23 mouse cellular contexts compared by ENCODE assay signal in the genomic region with DNA sequence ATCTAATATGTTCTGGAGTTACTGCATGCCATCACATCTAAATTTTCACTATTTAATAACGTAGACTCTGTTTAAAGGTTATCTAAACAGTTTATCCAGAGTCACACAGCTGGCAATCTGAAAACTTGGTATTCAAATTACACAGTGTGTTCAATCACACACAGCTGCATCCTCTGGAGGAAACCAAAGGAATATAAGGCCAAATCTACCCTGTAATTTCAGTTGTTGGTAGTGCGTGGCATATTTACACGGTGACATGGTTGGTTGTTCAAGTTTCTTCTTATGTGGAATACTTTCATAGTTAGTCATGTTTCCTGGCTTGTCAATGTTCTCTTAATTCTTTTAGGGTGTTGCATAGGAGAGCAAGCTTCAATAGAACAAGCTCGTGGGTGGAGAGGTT.
DNase-seq lines count a peak whose midpoint lies in the region; ATAC-seq lines count a peak whose summit lies in the region.
"Had no signal": no experiment of that assay in that cellular context is flagged by ENCODE, and none has a peak within 500 bp of the region (broad histone marks: within the 10 kb centered on the region; RNA-seq: fewer than 3 reads in every experiment).

No protein-coding gene starts in this region.

- H3K9ac ChIP-seq in embryonic facial prominence, embryonic 11.5 days (replicated peaks; ENCODE audit: low read length), result no peak overlapping the region
- no peak overlapping the region for H3K9ac ChIP-seq in midbrain, embryonic 16.5 days (ENCODE audit: low read depth, low read length)
- H3K9ac ChIP-seq in embryonic facial prominence, embryonic 14.5 days (ENCODE audit: low read depth, low read length), result no peak overlapping the region
- H3K9ac ChIP-seq: hindbrain, embryonic 15.5 days; intestine, embryonic 15.5 days; limb, embryonic 13.5 days; liver, embryonic 12.5 days; midbrain, embryonic 13.5 days; neural tube, embryonic 12.5 days had no signal

- no peaks in the 10 kb centered on the region for H3K36me3 ChIP-seq in embryonic facial prominence, embryonic 11.5 days (replicated peaks; ENCODE audit: control insufficient read depth, insufficient read depth, low read depth, low read length)
- no peaks in the 10 kb centered on the region for H3K36me3 ChIP-seq in embryonic facial prominence, embryonic 10.5 days (replicated peaks)
- H3K36me3 ChIP-seq in midbrain, embryonic 10.5 days, result no peaks in the 10 kb centered on the region
- H3K36me3 ChIP-seq in midbrain, embryonic 16.5 days (ENCODE audit: control insufficient read depth, insufficient read depth, low read length), result no peaks in the 10 kb centered on the region
- H3K36me3 ChIP-seq in embryonic facial prominence, embryonic 14.5 days (ENCODE audit: control insufficient read depth, insufficient read depth, low read length), result no peaks in the 10 kb centered on the region
- H3K36me3 ChIP-seq: G1E; hindbrain, embryonic 15.5 days; intestine, embryonic 15.5 days; limb, embryonic 13.5 days; liver, embryonic 12.5 days; midbrain, embryonic 13.5 days; neural tube, embryonic 12.5 days had no signal

- no peak overlapping the region for H3K4me2 ChIP-seq in embryonic facial prominence, embryonic 11.5 days (ENCODE audit: low read depth, low read length)
- H3K4me2 ChIP-seq in midbrain, embryonic 16.5 days (ENCODE audit: low read length), result no peak overlapping the region
- H3K4me2 ChIP-seq in embryonic facial prominence, embryonic 14.5 days (ENCODE audit: low read depth, low read length), result no peak overlapping the region
- H3K4me2 ChIP-seq: heart, embryonic 11.5 days; intestine, embryonic 15.5 days; limb, embryonic 13.5 days; liver, embryonic 12.5 days had no signal

- WGBS in embryonic facial prominence, embryonic 11.5 days, result 46% methylated on average over 4 of the region's 4 CpGs
- whole genome bisulfite sequencing in embryonic facial prominence, embryonic 10.5 days, result 62% methylated on average over 4 of the region's 4 CpGs
- 68% methylated on average over 4 of the region's 4 CpGs for WGBS in midbrain, embryonic 10.5 days
- WGBS in midbrain, embryonic 16.5 days, result 63% methylated on average over 4 of the region's 4 CpGs
- 32% methylated on average over 4 of the region's 4 CpGs for WGBS in embryonic facial prominence, embryonic 14.5 days

- no peak overlapping the region for H3K27ac ChIP-seq in embryonic facial prominence, embryonic 11.5 days (replicated peaks; ENCODE audit: low read depth, low read length)
- H3K27ac ChIP-seq in embryonic facial prominence, embryonic 10.5 days (replicated peaks), result no peak overlapping the region
- peak overlapping the region; percentile 52; the same call in 1 of the 2 replicates for H3K27ac ChIP-seq in midbrain, embryonic 10.5 days (replicated peaks)
- H3K27ac ChIP-seq in midbrain, embryonic 16.5 days (ENCODE audit: low read length), result no peak overlapping the region
- H3K27ac ChIP-seq in embryonic facial prominence, embryonic 14.5 days (replicated peaks; ENCODE audit: low read depth, low read length), result no peak overlapping the region
- H3K27ac ChIP-seq: intestine, embryonic 15.5 days; limb, embryonic 13.5 days; liver, embryonic 12.5 days; neural tube, embryonic 12.5 days had no signal

- ATAC-seq in embryonic facial prominence, embryonic 11.5 days (replicated peaks; ENCODE audit: insufficient number of reproducible peaks, low FRiP score, low TSS enrichment, low read depth), result no peak
- ATAC-seq in midbrain, embryonic 16.5 days, result no peak
- ATAC-seq in embryonic facial prominence, embryonic 14.5 days (ENCODE audit: low read depth), result 0 out of 2 replicates have a peak, but pooled peaks have one; percentile 41
- ATAC-seq: liver, embryonic 12.5 days had no signal

- DNase-seq in embryonic facial prominence, embryonic 11.5 days (ENCODE audit: low spot score), result peak; percentile 43
- DNase-seq in embryonic facial prominence, embryonic 10.5 days (ENCODE audit: low spot score), result no peak
- no peak for DNase-seq in midbrain, embryonic 10.5 days (ENCODE audit: low spot score)
- peak; percentile 39 for DNase-seq in embryonic facial prominence, embryonic 14.5 days (ENCODE audit: low spot score)
- no peak for DNase-seq in urinary bladder, postnatal 4 days (ENCODE audit: low spot score in 2 of 2)
- DNase-seq in ovary, postnatal 36 days (ENCODE audit: low spot score), result no peak
- DNase-seq: cerebellum, adult 18-20 months; gastrocnemius, postnatal 10 days; kidney, postnatal 25 days; lung, adult 18-20 months; thymus, postnatal 14 days had no signal

- H3K27me3 ChIP-seq in embryonic facial prominence, embryonic 11.5 days (ENCODE audit: control insufficient read depth, insufficient read depth, low read length), result no peaks in the 10 kb centered on the region
- H3K27me3 ChIP-seq in embryonic facial prominence, embryonic 10.5 days (replicated peaks; ENCODE audit: low read depth, poor library complexity, severe bottlenecking), result no peaks in the 10 kb centered on the region
- no peaks in the 10 kb centered on the region for H3K27me3 ChIP-seq in midbrain, embryonic 10.5 days (ENCODE audit: low read depth, poor library complexity, severe bottlenecking)
- H3K27me3 ChIP-seq in midbrain, embryonic 16.5 days (ENCODE audit: control insufficient read depth, insufficient read depth, low read depth, low read length), result no peaks in the 10 kb centered on the region
- H3K27me3 ChIP-seq in embryonic facial prominence, embryonic 14.5 days (replicated peaks; ENCODE audit: control insufficient read depth, insufficient read depth, low read length), result no peaks in the 10 kb centered on the region
- H3K27me3 ChIP-seq: CH12.LX; forebrain, embryonic 13.5 days; hindbrain, embryonic 15.5 days; intestine, embryonic 15.5 days; liver, embryonic 12.5 days; midbrain, embryonic 13.5 days; neural tube, embryonic 12.5 days had no signal

- H3K4me1 ChIP-seq in embryonic facial prominence, embryonic 11.5 days (ENCODE audit: control insufficient read depth, insufficient read depth, low read length), result 0 out of 2 replicates have a peak, but pooled peaks cover 3% of the 10 kb centered on the region
- H3K4me1 ChIP-seq in embryonic facial prominence, embryonic 10.5 days, result peaks cover 28% of the 10 kb centered on the region
- peaks cover 29% of the 10 kb centered on the region for H3K4me1 ChIP-seq in midbrain, embryonic 10.5 days
- H3K4me1 ChIP-seq in midbrain, embryonic 16.5 days (ENCODE audit: control insufficient read depth, insufficient read depth, low read length), result peaks cover 7% of the 10 kb centered on the region; the same call in 1 of the 2 replicates
- peaks cover 15% of the 10 kb centered on the region; the same call in 1 of the 2 replicates for H3K4me1 ChIP-seq in embryonic facial prominence, embryonic 14.5 days (ENCODE audit: control insufficient read depth, insufficient read depth, low read length)
- H3K4me1 ChIP-seq: intestine, embryonic 15.5 days; liver, embryonic 12.5 days had no signal

- H3K4me3 ChIP-seq in embryonic facial prominence, embryonic 11.5 days (ENCODE audit: low read depth, low read length), result no peak overlapping the region
- H3K4me3 ChIP-seq in embryonic facial prominence, embryonic 10.5 days, result no peak overlapping the region
- H3K4me3 ChIP-seq in midbrain, embryonic 10.5 days, result no peak overlapping the region
- no peak overlapping the region for H3K4me3 ChIP-seq in midbrain, embryonic 16.5 days (ENCODE audit: low read depth, low read length)
- no peak overlapping the region for H3K4me3 ChIP-seq in embryonic facial prominence, embryonic 14.5 days (ENCODE audit: low read depth, low read length)
- H3K4me3 ChIP-seq: erythroblast, embryonic 14.5 days; forebrain, embryonic 13.5 days; hindbrain, embryonic 15.5 days; intestine, embryonic 15.5 days; limb, embryonic 13.5 days; liver, embryonic 12.5 days; midbrain, embryonic 13.5 days; neural tube, embryonic 12.5 days had no signal

- H3K9me3 ChIP-seq in embryonic facial prominence, embryonic 11.5 days (replicated peaks; ENCODE audit: control insufficient read depth, low read length), result no peaks in the 10 kb centered on the region
- H3K9me3 ChIP-seq in embryonic facial prominence, embryonic 10.5 days, result no peaks in the 10 kb centered on the region
- H3K9me3 ChIP-seq in midbrain, embryonic 10.5 days (replicated peaks), result no peaks in the 10 kb centered on the region
- no peaks in the 10 kb centered on the region for H3K9me3 ChIP-seq in midbrain, embryonic 16.5 days (replicated peaks; ENCODE audit: control insufficient read depth, low read length, poor library complexity, severe bottlenecking)
- H3K9me3 ChIP-seq in embryonic facial prominence, embryonic 14.5 days (ENCODE audit: control insufficient read depth, low read length), result no peaks in the 10 kb centered on the region
- H3K9me3 ChIP-seq: forebrain, embryonic 13.5 days; G1E; hindbrain, embryonic 15.5 days; intestine, embryonic 15.5 days; limb, embryonic 13.5 days; liver, embryonic 12.5 days; midbrain, embryonic 13.5 days; neural tube, embryonic 12.5 days had no signal

Comparison
In these comparisons a context has a peak if more than half of its experiments do, and no peak if none do; other contexts are left out.
1. DNase-seq: peak in embryonic facial prominence, embryonic 11.5 days (single experiment) and embryonic facial prominence, embryonic 14.5 days (single experiment); none in embryonic facial prominence, embryonic 10.5 days (single experiment), midbrain, embryonic 10.5 days (single experiment), urinary bladder, postnatal 4 days (0 of 2) and ovary, postnatal 36 days (single experiment).